7 mouse cellular contexts compared by ENCODE assay signal in the genomic region with DNA sequence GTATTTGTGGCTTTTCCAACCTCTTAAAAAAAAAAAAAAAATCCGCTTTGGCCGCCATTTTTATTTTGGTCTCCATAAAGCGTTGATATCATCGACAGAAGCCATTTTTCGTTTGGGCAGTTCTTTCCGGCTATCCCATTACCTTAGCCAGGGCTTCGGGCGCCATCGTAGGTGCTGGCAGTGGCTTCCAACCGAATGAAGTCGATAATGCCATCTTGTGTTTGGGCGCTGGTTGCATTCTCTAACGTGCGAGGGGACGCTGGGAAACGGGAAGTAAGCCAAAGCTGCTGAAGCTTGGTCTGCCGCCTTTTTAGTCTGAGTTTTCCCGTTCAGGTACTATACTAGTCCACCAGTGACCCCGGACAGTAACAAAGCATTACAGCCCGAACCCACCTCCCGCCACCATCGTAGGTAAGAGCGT. TPM values are rescaled to one million over a fixed set of nuclear protein-coding genes. Genes with fewer than 3 reads are reported as not detected.
DNase-seq lines count a peak whose midpoint lies in the region; ATAC-seq lines count a peak whose summit lies in the region.

No protein-coding gene starts in this region.

- H3K4me2 ChIP-seq in intestine, embryonic 15.5 days (replicated peaks), result peak overlapping the region; percentile 51

- no peaks in the 10 kb centered on the region for H3K27me3 ChIP-seq in intestine, embryonic 15.5 days (replicated peaks)
- H3K27me3 ChIP-seq in midbrain, embryonic 10.5 days (ENCODE audit: low read depth, poor library complexity, severe bottlenecking), result no peaks in the 10 kb centered on the region

- intact Hi-C loops in gastrocnemius, postnatal 36 days (cut with DNase I), result loop anchor here (5.0 kb wide), 1 partner anchor 220 kb away; no protein-coding TSS in a partner anchor
- intact Hi-C loops in left cerebral cortex, postnatal 25 days (cut with DNase I), result no loop called here

- H3K36me3 ChIP-seq in intestine, embryonic 15.5 days, result no peaks in the 10 kb centered on the region
- no peaks in the 10 kb centered on the region for H3K36me3 ChIP-seq in midbrain, embryonic 10.5 days

- peaks cover 6% of the 10 kb centered on the region; the same call in 1 of the 2 replicates for H3K4me1 ChIP-seq in intestine, embryonic 15.5 days (replicated peaks)
- peaks cover 23% of the 10 kb centered on the region for H3K4me1 ChIP-seq in midbrain, embryonic 10.5 days

- peak overlapping the region; percentile 64 for H3K9ac ChIP-seq in intestine, embryonic 15.5 days

- no peaks in the 10 kb centered on the region for H3K9me3 ChIP-seq in intestine, embryonic 15.5 days
- H3K9me3 ChIP-seq in midbrain, embryonic 10.5 days (replicated peaks), result no peaks in the 10 kb centered on the region

- peak; percentile 87 for ATAC-seq in intestine, embryonic 15.5 days

- 0 out of 2 replicates have a peak overlapping the region, but pooled peaks have one; percentile 64 for H3K27ac ChIP-seq in intestine, embryonic 15.5 days
- H3K27ac ChIP-seq in midbrain, embryonic 10.5 days (replicated peaks), result peak overlapping the region; percentile 96

- WGBS in intestine, embryonic 15.5 days, result under 1% methylated on average over 23 of the region's 23 CpGs
- under 1% methylated on average over 23 of the region's 23 CpGs for WGBS in midbrain, embryonic 10.5 days

- peak; percentile 96 for DNase-seq in adrenal gland, adult 2 months
- peak; percentile 91 for DNase-seq in embryo, embryonic 11.5 days (ENCODE audit: low read depth, low spot score)
- peak; percentile 92 to 93 for DNase-seq in gastrocnemius, postnatal 36 days
- peak; percentile 97 to 99 for DNase-seq in left cerebral cortex, postnatal 25 days (ENCODE audit: low spot score in 2 of 2)
- DNase-seq in midbrain, embryonic 10.5 days (ENCODE audit: low spot score), result peak; percentile 93
- DNase-seq in right cerebral cortex, postnatal 4 days, result peak; percentile 86

- peak overlapping the region; percentile 79 for H3K4me3 ChIP-seq in intestine, embryonic 15.5 days (replicated peaks)
- H3K4me3 ChIP-seq in midbrain, embryonic 10.5 days, result peak overlapping the region; percentile 81

RNA-seq across cellular contexts. Expression of a gene that starts 0.8 kb away (rescaled TPM):
- total RNA-seq in adrenal gland, adult 2 months (2021), result 10 to 100 TPM; 12.4 to 16.2 TPM
- polyA plus RNA-seq in adrenal gland, adult 2 months (2012; rRNA removed), result 0.15 and 0.55 TPM in 2 replicates
- 10 to 100 TPM; 17.4 to 22.4 TPM for total RNA-seq in gastrocnemius, postnatal 36 days (2021)
- 42.5 and 45.6 TPM in 2 replicates for polyA plus RNA-seq in intestine, embryonic 15.5 days (2015; fragmentation: Nextera tagmentation; extraction: Ambion mirVana)
- 1 to 10 TPM; 5.9 to 9.0 TPM for total RNA-seq in left cerebral cortex, postnatal 25 days (2021)
- polyA plus RNA-seq in midbrain, embryonic 10.5 days (2016; fragmentation: Nextera tagmentation; extraction: Ambion mirVana), result 25.8 and 30.3 TPM in 2 replicates

RNA-seq across cellular contexts. Expression of a gene that starts 0.8 kb away (rescaled TPM):
- 10 to 100 TPM; 20.8 to 27.2 TPM for total RNA-seq in adrenal gland, adult 2 months (2021)
- 1.4 and 1.9 TPM in 2 replicates for polyA plus RNA-seq in adrenal gland, adult 2 months (2012; rRNA removed)
- 10 to 100 TPM; 28.0 to 30.1 TPM for total RNA-seq in gastrocnemius, postnatal 36 days (2021)
- 15.7 and 18.5 TPM in 2 replicates for polyA plus RNA-seq in intestine, embryonic 15.5 days (2015; fragmentation: Nextera tagmentation; extraction: Ambion mirVana)
- total RNA-seq in left cerebral cortex, postnatal 25 days (2021), result 10 to 100 TPM; 37.3 to 38.4 TPM
- 14.0 and 16.4 TPM in 2 replicates for polyA plus RNA-seq in midbrain, embryonic 10.5 days (2016; fragmentation: Nextera tagmentation; extraction: Ambion mirVana)

RNA-seq across cellular contexts. Expression of a gene that starts 0.9 kb away (rescaled TPM):
- total RNA-seq in adrenal gland, adult 2 months (2021), result 1 to 10 TPM; 4.6 to 6.6 TPM
- polyA plus RNA-seq in adrenal gland, adult 2 months (2012; rRNA removed), result 0.08 and 0.40 TPM in 2 replicates
- total RNA-seq in gastrocnemius, postnatal 36 days (2021), result 1 to 10 TPM; 2.2 to 5.0 TPM
- polyA plus RNA-seq in intestine, embryonic 15.5 days (2015; fragmentation: Nextera tagmentation; extraction: Ambion mirVana), result 5.3 and 6.7 TPM in 2 replicates
- 1 to 10 TPM; 9.3 to 10.0 TPM for total RNA-seq in left cerebral cortex, postnatal 25 days (2021)
- polyA plus RNA-seq in midbrain, embryonic 10.5 days (2016; fragmentation: Nextera tagmentation; extraction: Ambion mirVana), result 9.8 and 10.7 TPM in 2 replicates

RNA-seq across cellular contexts. Expression of a gene that starts 6.5 kb away (rescaled TPM):
- total RNA-seq in adrenal gland, adult 2 months (2021), result 10 to 100 TPM in 1 of 2 experiments, 1 to 10 TPM in 1; 3.4 to 18.3 TPM
- polyA plus RNA-seq in adrenal gland, adult 2 months (2012; rRNA removed), result not detected in 2 replicates
- total RNA-seq in gastrocnemius, postnatal 36 days (2021), result 10 to 100 TPM; 14.5 to 32.8 TPM
- 49.3 and 58.5 TPM in 2 replicates for polyA plus RNA-seq in intestine, embryonic 15.5 days (2015; fragmentation: Nextera tagmentation; extraction: Ambion mirVana)
- total RNA-seq in left cerebral cortex, postnatal 25 days (2021), result 10 to 100 TPM; 12.8 to 45.7 TPM
- polyA plus RNA-seq in midbrain, embryonic 10.5 days (2016; fragmentation: Nextera tagmentation; extraction: Ambion mirVana), result 24.1 and 26.6 TPM in 2 replicates

Comparison
In these comparisons a context has a peak if more than half of its experiments do, and no peak if none do; other contexts are left out.
1. Peak in every context shown above with its lines: DNase-seq, ATAC-seq, H3K4me3 ChIP-seq and H3K27ac ChIP-seq.